Mouse (Mus musculus) liver, embryonic 14.5 days (tissue): ENCODE data around the gene Clic4.
"Not testable (repeated sequence)": the region's sequence is repeated elsewhere in the genome, so short reads cannot be mapped to it uniquely, and the experiment has no call there.

Source experiments
- CTCF ChIP-seq: IDR thresholded peaks from 2 replicates; pipeline ENCODE4 v1.5.1; 2016; ENCODE audit warnings: antibody characterized with exemption, low read depth, control low read depth
- EP300 ChIP-seq: IDR thresholded peaks from 2 replicates; pipeline ENCODE4 v1.6.1; 2016; ENCODE audit warnings: antibody characterized with exemption, low read depth

GRCm38 (mm10) chr4:135184277-135184676 lies 88.3 kb downstream of the Clic4 start:
- not testable (repeated sequence) for TF ChIP-seq CTCF, EP300
